Mouse (Mus musculus): ENCODE results near the gene Hsdl1. TPM values are rescaled to one million over a fixed set of nuclear protein-coding genes. Genes with fewer than 3 reads are reported as not detected.

Hsdl1 gene
- 10 to 100 TPM; 38.6 to 39.6 TPM for total RNA-seq (2023)

GRCm38 (mm10) chr8:119574437-119575365 is at the start of gene Hsdl1, which contains the start of gene Dnaaf1:
Gene Hsdl1 (minus strand): TSS chr8:119575183.
Gene Dnaaf1 (plus strand): TSS chr8:119575235.

GRCm38 (mm10) chr8:119612471-119612870 is 37.5 kb upstream of the Hsdl1 start, which contains the start of gene Adad2:
Gene Adad2 (plus strand): TSS chr8:119612747.

GRCm38 (mm10) chr8:119604996-119605395 is 30.0 kb upstream of the Hsdl1 start, which contains the start of gene Taf1c:
Gene Taf1c (minus strand): TSS chr8:119605222.

GRCm38 (mm10) chr8:119558603-119559401 is 16.2 kb downstream of the Hsdl1 start, which contains the start of gene Mbtps1:
Gene Mbtps1 (minus strand): TSS chr8:119558735.

Other genes with a start within 250 kb of the Hsdl1 start
- gene Hsbp1, start 230.7 kb downstream of the Hsdl1 start, total RNA-seq (2023), result 10 to 100 TPM; 65.9 to 76.9 TPM
- gene Mlycd, start 180.3 kb downstream of the Hsdl1 start, total RNA-seq (2023), result 1 to 10 TPM; 7.8 to 8.4 TPM
- gene Osgin1, start 141.1 kb downstream of the Hsdl1 start, total RNA-seq (2023), result 100 to 1,000 TPM; 252 to 275 TPM
- 1 to 10 TPM in 1 of 2 experiments, under 1 TPM in 1; 0.99 to 1.2 TPM for gene Necab2, start 128.5 kb downstream of the Hsdl1 start, total RNA-seq (2023)
- not detected for gene Slc38a8, start 73.5 kb downstream of the Hsdl1 start, total RNA-seq (2023)
- 10 to 100 TPM; 40.0 to 48.7 TPM for gene Mbtps1, start 16.4 kb downstream of the Hsdl1 start, total RNA-seq (2023)
- under 1 TPM in 1 of 2 experiments, not detected in 1; 0.24 TPM for gene Dnaaf1, start 52 bp upstream of the Hsdl1 start, total RNA-seq (2023)
- 1 to 10 TPM; 7.2 to 8.2 TPM for gene Taf1c, start 30.0 kb upstream of the Hsdl1 start, total RNA-seq (2023)
- gene Adad2, start 37.6 kb upstream of the Hsdl1 start, total RNA-seq (2023), result not detected
- not detected for gene Kcng4, start 60.5 kb upstream of the Hsdl1 start, total RNA-seq (2023)
- not detected for gene Wfdc1, start 91.2 kb upstream of the Hsdl1 start, total RNA-seq (2023)
- gene Atp2c2, start 124.8 kb upstream of the Hsdl1 start, total RNA-seq (2023), result under 1 TPM; 0.20 to 0.26 TPM
- 1 to 10 TPM; 2.6 to 7.0 TPM for gene Tldc1, start 203.2 kb upstream of the Hsdl1 start, total RNA-seq (2023)